Mouse (Mus musculus): ENCODE results near the gene Phactr1. TPM values are rescaled to one million over a fixed set of nuclear protein-coding genes. Genes with fewer than 3 reads are reported as not detected.
A peak's percentile ranks its signal among the peaks of the same experiment; 100 is the strongest.
"Not testable (repeated sequence)": the region's sequence is repeated elsewhere in the genome, so short reads cannot be mapped to it uniquely, and the experiment has no call there.

Gene Phactr1
- polyA plus RNA-seq, 1 experiment from 2014 or later = 15.5 TPM

DNA sequence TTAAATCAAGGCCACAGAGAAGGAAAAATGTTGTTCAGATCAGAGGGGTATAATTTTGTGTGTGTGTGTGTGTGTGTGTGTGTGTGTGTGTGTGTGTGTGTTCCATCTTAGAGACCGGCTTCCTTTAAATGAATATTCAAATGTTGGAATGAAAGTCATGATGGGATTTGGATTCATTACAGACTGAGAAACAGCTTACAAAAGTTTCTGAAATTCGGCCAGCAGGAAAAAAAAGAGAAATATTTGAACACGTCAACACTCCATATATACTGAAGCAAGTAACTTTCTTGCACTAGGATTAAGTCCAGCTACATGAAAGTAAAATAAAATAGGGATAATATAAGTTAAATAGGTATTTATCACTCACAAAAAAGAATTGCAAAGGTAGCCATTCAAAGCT is 259.8 kb downstream of the Phactr1 start:
- Histone ChIP-seq H3K27me3 (ENCODE audit: control insufficient read depth, insufficient read depth, low read length) (no peaks in the 10 kb centered on the region), H3K9me3 (ENCODE audit: control insufficient read depth, low read length) (no peaks in the 10 kb centered on the region)
- DNase-seq (ENCODE audit: low spot score, missing footprints) = peak; percentile 10

GRCm38 (mm10) chr13:42944106-42944505 is 263.7 kb downstream of the Phactr1 start:
- WGBS = 86% methylated on average over 3 of the region's 3 CpGs
- no peak overlapping the region for H3K27ac ChIP-seq (ENCODE audit: low read depth, low read length)
- no peak for ATAC-seq (ENCODE audit: low FRiP score)

More for the DNA sequence above, 259.8 kb downstream of the Phactr1 start:
- Histone ChIP-seq H3K4me1 (ENCODE audit: control insufficient read depth, insufficient read depth, low read length) (no peaks in the 10 kb centered on the region), H3K36me3 (ENCODE audit: control insufficient read depth, insufficient read depth, low read length) (no peaks in the 10 kb centered on the region), H3K9ac (ENCODE audit: low read length) (no peak overlapping the region), H3K4me3 (ENCODE audit: low read depth, low read length) (no peak overlapping the region), H3K4me2 (no peak overlapping the region), H3K27ac (ENCODE audit: low read depth, low read length) (no peak overlapping the region)
- WGBS = 92% methylated on average over 3 of the region's 3 CpGs
- no peak for ATAC-seq (ENCODE audit: low FRiP score)

GRCm38 (mm10) chr13:42945201-42945600 is 264.8 kb downstream of the Phactr1 start:
- H3K9ac ChIP-seq (ENCODE audit: low read length); ATAC-seq (ENCODE audit: low FRiP score); H3K27me3 ChIP-seq (ENCODE audit: control insufficient read depth, insufficient read depth, low read length); H3K9me3 ChIP-seq (ENCODE audit: control insufficient read depth, low read length); H3K4me2 ChIP-seq; H3K36me3 ChIP-seq (ENCODE audit: control insufficient read depth, insufficient read depth, low read length); H3K4me1 ChIP-seq (ENCODE audit: control insufficient read depth, insufficient read depth, low read length); H3K27ac ChIP-seq (ENCODE audit: low read depth, low read length); H3K4me3 ChIP-seq (ENCODE audit: low read depth, low read length): not testable (repeated sequence)
- 78% methylated on average over 4 of the region's 4 CpGs for WGBS
- peak; percentile 12 for DNase-seq (ENCODE audit: low spot score, missing footprints)

More at GRCm38 (mm10) chr13:42944106-42944505, 263.7 kb downstream of the Phactr1 start:
- H3K4me1 ChIP-seq (ENCODE audit: control insufficient read depth, insufficient read depth, low read length) = no peaks in the 10 kb centered on the region
- H3K9me3 ChIP-seq (ENCODE audit: control insufficient read depth, low read length) = no peaks in the 10 kb centered on the region
- no peaks in the 10 kb centered on the region for H3K36me3 ChIP-seq (ENCODE audit: control insufficient read depth, insufficient read depth, low read length)
- no peaks in the 10 kb centered on the region for H3K27me3 ChIP-seq (ENCODE audit: control insufficient read depth, insufficient read depth, low read length)
- H3K9ac ChIP-seq (ENCODE audit: low read length) = no peak overlapping the region
- DNase-seq (ENCODE audit: low spot score, missing footprints) = peak; percentile 56
- H3K4me2 ChIP-seq = no peak overlapping the region
- no peak overlapping the region for H3K4me3 ChIP-seq (ENCODE audit: low read depth, low read length)

GRCm38 (mm10) chr13:42948717-42949265 is 268.4 kb downstream of the Phactr1 start:
- H3K9me3 ChIP-seq (ENCODE audit: control insufficient read depth, low read length) = no peaks in the 10 kb centered on the region
- 80% methylated on average over 10 of the region's 10 CpGs for WGBS
- ATAC-seq (ENCODE audit: low FRiP score) (no peak), DNase-seq (ENCODE audit: low spot score, missing footprints) (peak; percentile 66)
- H3K4me2 ChIP-seq = no peak overlapping the region
- H3K27ac ChIP-seq (ENCODE audit: low read depth, low read length) = no peak overlapping the region
- no peak overlapping the region for H3K9ac ChIP-seq (ENCODE audit: low read length)
- no peaks in the 10 kb centered on the region for H3K4me1 ChIP-seq (ENCODE audit: control insufficient read depth, insufficient read depth, low read length)
- no peak overlapping the region for H3K4me3 ChIP-seq (ENCODE audit: low read depth, low read length)
- no peaks in the 10 kb centered on the region for H3K27me3 ChIP-seq (ENCODE audit: control insufficient read depth, insufficient read depth, low read length)
- no peaks in the 10 kb centered on the region for H3K36me3 ChIP-seq (ENCODE audit: control insufficient read depth, insufficient read depth, low read length)

DNA sequence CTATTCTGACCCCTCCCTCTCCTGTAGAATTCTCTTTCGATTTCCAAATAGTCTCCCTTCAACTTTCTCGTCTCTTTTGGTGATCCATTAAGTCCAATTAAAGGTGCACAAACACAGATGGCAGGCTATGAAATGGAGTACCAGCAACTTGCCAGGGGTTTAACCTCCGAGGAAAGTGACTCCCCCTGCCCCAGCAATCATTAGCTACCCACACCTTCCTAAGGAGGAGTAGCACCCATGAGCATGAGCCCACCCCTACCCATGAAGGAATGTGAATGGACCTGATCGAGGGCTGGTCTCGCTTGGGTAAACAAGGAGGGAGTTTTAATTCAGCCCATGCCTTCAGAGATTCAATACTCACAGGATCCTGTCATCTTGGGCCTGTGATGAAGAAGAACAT is 268.9 kb downstream of the Phactr1 start:
- DNase-seq (ENCODE audit: low spot score, missing footprints) (no peak), ATAC-seq (ENCODE audit: low FRiP score) (no peak)
- WGBS = 83% methylated on average over 5 of the region's 5 CpGs
- Histone ChIP-seq H3K9ac (ENCODE audit: low read length) (no peak overlapping the region), H3K4me3 (ENCODE audit: low read depth, low read length) (no peak overlapping the region), H3K9me3 (ENCODE audit: control insufficient read depth, low read length) (no peaks in the 10 kb centered on the region), H3K27ac (ENCODE audit: low read depth, low read length) (no peak overlapping the region), H3K4me2 (no peak overlapping the region), H3K36me3 (ENCODE audit: control insufficient read depth, insufficient read depth, low read length) (no peaks in the 10 kb centered on the region), H3K4me1 (ENCODE audit: control insufficient read depth, insufficient read depth, low read length) (no peaks in the 10 kb centered on the region), H3K27me3 (ENCODE audit: control insufficient read depth, insufficient read depth, low read length) (no peaks in the 10 kb centered on the region)

GRCm38 (mm10) chr13:42950056-42950455 is 269.6 kb downstream of the Phactr1 start:
- WGBS = 88% methylated on average over 3 of the region's 3 CpGs
- no peak overlapping the region for H3K4me2 ChIP-seq

GRCm38 (mm10) chr13:42952037-42952721 is 271.8 kb downstream of the Phactr1 start:
- no peak for ATAC-seq (ENCODE audit: low FRiP score)
- Histone ChIP-seq H3K36me3 (ENCODE audit: control insufficient read depth, insufficient read depth, low read length) (no peaks in the 10 kb centered on the region), H3K27ac (ENCODE audit: low read depth, low read length) (no peak overlapping the region), H3K4me1 (ENCODE audit: control insufficient read depth, insufficient read depth, low read length) (no peaks in the 10 kb centered on the region), H3K27me3 (ENCODE audit: control insufficient read depth, insufficient read depth, low read length) (no peaks in the 10 kb centered on the region), H3K9me3 (ENCODE audit: control insufficient read depth, low read length) (no peaks in the 10 kb centered on the region), H3K9ac (ENCODE audit: low read length) (no peak overlapping the region), H3K4me2 (no peak overlapping the region), H3K4me3 (ENCODE audit: low read depth, low read length) (no peak overlapping the region)
- peak; percentile 37 for DNase-seq (ENCODE audit: low spot score, missing footprints)
- 73% methylated on average over 15 of the region's 15 CpGs for WGBS

More at GRCm38 (mm10) chr13:42950056-42950455, 269.6 kb downstream of the Phactr1 start:
- Histone ChIP-seq H3K27ac (ENCODE audit: low read depth, low read length) (no peak overlapping the region), H3K9me3 (ENCODE audit: control insufficient read depth, low read length) (no peaks in the 10 kb centered on the region), H3K4me3 (ENCODE audit: low read depth, low read length) (no peak overlapping the region), H3K9ac (ENCODE audit: low read length) (no peak overlapping the region), H3K27me3 (ENCODE audit: control insufficient read depth, insufficient read depth, low read length) (no peaks in the 10 kb centered on the region), H3K4me1 (ENCODE audit: control insufficient read depth, insufficient read depth, low read length) (no peaks in the 10 kb centered on the region), H3K36me3 (ENCODE audit: control insufficient read depth, insufficient read depth, low read length) (no peaks in the 10 kb centered on the region)
- DNase-seq (ENCODE audit: low spot score, missing footprints) (peak; percentile 37), ATAC-seq (ENCODE audit: low FRiP score) (no peak)

DNA sequence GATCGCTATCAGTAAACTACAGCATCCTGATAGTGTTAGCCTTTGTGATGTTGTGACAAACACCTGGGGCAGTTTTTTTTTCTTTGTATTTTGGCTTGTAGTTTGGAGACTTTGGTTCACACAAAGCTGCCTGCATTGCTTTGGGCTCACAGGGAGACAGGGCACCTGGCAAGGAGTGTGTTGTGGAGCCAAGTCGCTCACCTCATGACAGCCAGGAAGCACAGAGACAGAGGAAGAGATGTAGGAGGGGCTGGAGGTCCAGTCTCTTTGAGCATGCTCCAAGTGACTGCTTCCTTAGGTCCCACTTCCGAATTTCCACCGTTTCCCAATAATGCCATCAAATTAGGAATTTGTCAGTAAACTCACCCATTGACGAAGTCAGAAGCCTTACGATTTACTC is 272.6 kb downstream of the Phactr1 start:
- H3K36me3 ChIP-seq (ENCODE audit: control insufficient read depth, insufficient read depth, low read length) = no peaks in the 10 kb centered on the region
- no peak overlapping the region for H3K4me2 ChIP-seq
- DNase-seq (ENCODE audit: low spot score, missing footprints) (peak; percentile 57), ATAC-seq (ENCODE audit: low FRiP score) (no peak)
- H3K9ac ChIP-seq (ENCODE audit: low read length) = no peak overlapping the region
- H3K27ac ChIP-seq (ENCODE audit: low read depth, low read length) = no peak overlapping the region
- H3K4me3 ChIP-seq (ENCODE audit: low read depth, low read length) = no peak overlapping the region
- 93% methylated on average over 6 of the region's 6 CpGs for WGBS
- H3K27me3 ChIP-seq (ENCODE audit: control insufficient read depth, insufficient read depth, low read length) = no peaks in the 10 kb centered on the region
- no peaks in the 10 kb centered on the region for H3K4me1 ChIP-seq (ENCODE audit: control insufficient read depth, insufficient read depth, low read length)
- H3K9me3 ChIP-seq (ENCODE audit: control insufficient read depth, low read length) = no peaks in the 10 kb centered on the region

GRCm38 (mm10) chr13:42954116-42954515 is 273.7 kb downstream of the Phactr1 start:
- H3K36me3 ChIP-seq (ENCODE audit: control insufficient read depth, insufficient read depth, low read length) = no peaks in the 10 kb centered on the region
- peak; percentile 80 for DNase-seq (ENCODE audit: low spot score, missing footprints)
- H3K27me3 ChIP-seq (ENCODE audit: control insufficient read depth, insufficient read depth, low read length) = no peaks in the 10 kb centered on the region
- no peak overlapping the region for H3K4me3 ChIP-seq (ENCODE audit: low read depth, low read length)
- 69% methylated on average over 5 of the region's 5 CpGs for WGBS
- H3K4me1 ChIP-seq (ENCODE audit: control insufficient read depth, insufficient read depth, low read length) = no peaks in the 10 kb centered on the region
- no peak overlapping the region for H3K4me2 ChIP-seq
- H3K27ac ChIP-seq (ENCODE audit: low read depth, low read length) = no peak overlapping the region
- no peak for ATAC-seq (ENCODE audit: low FRiP score)
- H3K9ac ChIP-seq (ENCODE audit: low read length) = no peak overlapping the region
- H3K9me3 ChIP-seq (ENCODE audit: control insufficient read depth, low read length) = no peaks in the 10 kb centered on the region
